Mouse (Mus musculus) testis, adult 2 months (tissue): ENCODE results near the gene Iglon5. TPM values are rescaled to one million over a fixed set of nuclear protein-coding genes. Genes with fewer than 3 reads are reported as not detected.

Experiments used
- H3K27ac ChIP-seq: fragments of 200-500 bp; 2 replicates; pipeline ENCODE4 v1.5.1; 2012; ENCODE audit warnings: low read depth, low read length; ENCODE audit not compliant: control insufficient read depth, insufficient read depth
- H3K27me3 ChIP-seq: fragments of 200-500 bp; 2 replicates; pipeline ENCODE4 v1.6.1; 2012; ENCODE audit warnings: mild to moderate bottlenecking, low read length, moderate library complexity; ENCODE audit not compliant: control insufficient read depth, insufficient read depth
- H3K36me3 ChIP-seq: fragments of 200-500 bp; 2 replicates; pipeline ENCODE4 v1.6.1; 2012; ENCODE audit warnings: mild to moderate bottlenecking, low read length; ENCODE audit not compliant: control insufficient read depth, insufficient read depth
- H3K4me1 ChIP-seq: fragments of 200-500 bp; 2 replicates; pipeline ENCODE4 v1.6.1; 2012; ENCODE audit warnings: low read length; ENCODE audit not compliant: control insufficient read depth, insufficient read depth
- H3K4me3 ChIP-seq: fragments of 200-500 bp; 2 replicates; pipeline ENCODE4 v1.5.1; 2012; ENCODE audit warnings: low read depth, mild to moderate bottlenecking, low read length, moderate library complexity, mixed read lengths; ENCODE audit not compliant: control insufficient read depth
- CTCF ChIP-seq: fragments of 200-500 bp; IDR thresholded peaks from 2 replicates; pipeline ENCODE4 v1.5.1; 2012; ENCODE audit warnings: low read depth, mild to moderate bottlenecking, inconsistent platforms, low read length, moderate library complexity; ENCODE audit not compliant: control insufficient read depth, insufficient read depth, insufficient replicate concordance
- POLR2A ChIP-seq: fragments of 200-500 bp; IDR thresholded peaks from 2 replicates; pipeline ENCODE4 v1.6.1; 2012; ENCODE audit warnings: low read depth, mild to moderate bottlenecking, inconsistent platforms, low read length, moderate library complexity; ENCODE audit not compliant: control insufficient read depth
- polyA plus RNA-seq: library from polyadenylated mRNA; depleted of rRNA; stranded (reverse); fragments of >200 nt; gene quantifications from 2 replicates; pipeline ENCODE4 v1.2.3, GENCODE M21; 2012

The Iglon5 gene
- polyA plus RNA-seq, 1 experiment: 7.4 TPM

DNA sequence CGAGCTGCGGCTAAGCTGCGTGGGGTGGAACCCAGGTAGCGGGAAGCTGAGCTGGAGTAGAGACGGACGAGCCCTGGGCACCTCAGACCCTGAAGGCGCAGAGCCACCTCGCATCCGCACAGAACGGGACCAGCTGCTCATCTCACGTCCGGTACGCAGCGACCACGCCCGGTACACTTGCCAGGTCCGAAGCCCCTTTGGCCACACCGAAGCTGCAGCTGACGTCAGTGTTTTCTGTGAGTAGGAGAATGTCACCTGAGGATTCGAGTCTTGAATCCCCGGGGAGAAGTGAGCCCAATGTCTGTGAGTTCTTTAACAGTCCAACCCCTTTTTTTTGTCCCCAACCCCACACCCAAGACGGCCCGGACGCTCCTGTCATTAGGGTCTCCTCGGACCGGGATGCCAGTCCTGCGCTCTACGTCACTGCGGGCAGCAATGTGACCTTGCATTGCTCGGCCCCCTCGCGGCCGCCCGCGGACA is 25.0 kb downstream of the Iglon5 start:
- TF ChIP-seq CTCF (no peak), POLR2A (no peak)
- Histone ChIP-seq H3K27ac (no peak overlapping the region), H3K4me3 (peak overlapping the region; percentile 81), H3K27me3 (no peaks in the 10 kb centered on the region), H3K4me1 (peaks cover 16% of the 10 kb centered on the region), H3K36me3 (no peaks in the 10 kb centered on the region)

DNA sequence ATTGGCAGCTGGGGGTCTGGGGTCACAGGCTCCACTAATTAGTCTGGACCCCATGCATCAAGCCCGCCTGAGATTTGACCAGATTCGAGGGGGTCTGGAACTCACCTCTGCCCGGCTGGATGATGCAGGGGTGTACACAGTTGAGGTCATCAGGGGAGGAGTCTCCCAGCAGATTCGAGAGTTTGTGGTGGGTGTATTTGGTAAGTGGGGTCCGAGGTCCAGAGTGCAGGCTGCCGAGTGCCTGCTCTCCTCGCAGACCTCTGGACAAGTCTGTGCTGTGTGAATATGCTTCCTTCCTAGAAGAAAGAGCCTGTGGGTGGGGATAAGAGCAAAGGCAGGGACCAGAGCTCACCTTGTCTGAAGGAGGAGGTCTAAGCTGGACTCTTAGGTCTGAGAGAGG is 25.9 kb downstream of the Iglon5 start:
- Histone ChIP-seq H3K4me1 (peaks cover 16% of the 10 kb centered on the region), H3K27me3 (no peaks in the 10 kb centered on the region), H3K27ac (no peak overlapping the region), H3K36me3 (no peaks in the 10 kb centered on the region), H3K4me3 (no peak overlapping the region)
- no peak for TF ChIP-seq CTCF
- TF ChIP-seq POLR2A: no peak

DNA sequence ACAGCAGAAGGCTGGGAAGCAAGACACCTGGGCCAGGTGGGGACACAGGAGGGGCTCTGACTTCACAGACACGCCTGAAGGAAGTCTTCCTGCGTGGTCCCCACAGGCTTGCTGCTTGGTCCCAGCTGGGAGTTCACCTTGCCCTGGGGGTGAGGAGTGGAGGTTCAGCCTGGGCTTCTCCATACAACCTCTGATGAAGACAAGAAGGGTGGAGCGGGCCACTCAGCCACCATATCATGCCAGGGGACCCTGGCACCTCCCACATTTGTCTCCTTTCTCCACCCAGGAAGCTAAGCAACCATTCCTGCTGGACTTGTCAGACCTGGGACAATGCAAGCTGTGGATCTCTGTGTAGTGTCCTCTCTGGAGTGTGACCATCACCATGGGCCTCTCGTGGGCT is 27.0 kb downstream of the Iglon5 start, which contains the start of gene Vsig10l:
Gene Vsig10l (plus strand): TSS at position 301 of the 400 bp plus-strand sequence.
- Histone ChIP-seq H3K27me3 (no peaks in the 10 kb centered on the region), H3K4me3 (no peak within 1 kb of the TSS), H3K27ac (no peak within 1 kb of the TSS), H3K36me3 (no peaks in the 10 kb centered on the region), H3K4me1 (peaks cover 16% of the 10 kb centered on the region)
- TF ChIP-seq POLR2A: no peak
- TF ChIP-seq CTCF: no peak

DNA sequence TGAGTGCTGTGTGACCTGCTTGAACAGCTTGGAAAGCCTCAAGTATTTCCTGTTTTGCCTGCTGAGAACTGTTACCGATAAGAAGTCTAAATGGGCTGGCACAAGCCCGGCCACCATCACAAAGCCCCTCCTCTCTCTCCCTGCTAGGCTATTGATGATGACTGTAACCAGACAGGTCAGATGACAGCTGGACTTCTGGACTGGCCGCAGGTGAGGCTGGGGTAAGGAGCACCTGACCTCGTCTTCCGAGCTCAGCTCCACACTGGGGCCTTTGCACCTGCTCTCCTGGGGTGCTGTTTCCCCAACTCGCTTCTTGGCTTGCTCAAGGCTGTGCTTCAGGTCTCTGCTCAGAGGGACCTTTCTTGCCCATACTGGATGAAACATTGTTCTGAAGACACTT is 35.5 kb downstream of the Iglon5 start:
- Histone ChIP-seq H3K4me1 (no peaks in the 10 kb centered on the region), H3K27me3 (no peaks in the 10 kb centered on the region), H3K27ac (no peak overlapping the region), H3K4me3 (no peak overlapping the region), H3K36me3 (no peaks in the 10 kb centered on the region)
- TF ChIP-seq POLR2A (no peak), CTCF (no peak)

DNA sequence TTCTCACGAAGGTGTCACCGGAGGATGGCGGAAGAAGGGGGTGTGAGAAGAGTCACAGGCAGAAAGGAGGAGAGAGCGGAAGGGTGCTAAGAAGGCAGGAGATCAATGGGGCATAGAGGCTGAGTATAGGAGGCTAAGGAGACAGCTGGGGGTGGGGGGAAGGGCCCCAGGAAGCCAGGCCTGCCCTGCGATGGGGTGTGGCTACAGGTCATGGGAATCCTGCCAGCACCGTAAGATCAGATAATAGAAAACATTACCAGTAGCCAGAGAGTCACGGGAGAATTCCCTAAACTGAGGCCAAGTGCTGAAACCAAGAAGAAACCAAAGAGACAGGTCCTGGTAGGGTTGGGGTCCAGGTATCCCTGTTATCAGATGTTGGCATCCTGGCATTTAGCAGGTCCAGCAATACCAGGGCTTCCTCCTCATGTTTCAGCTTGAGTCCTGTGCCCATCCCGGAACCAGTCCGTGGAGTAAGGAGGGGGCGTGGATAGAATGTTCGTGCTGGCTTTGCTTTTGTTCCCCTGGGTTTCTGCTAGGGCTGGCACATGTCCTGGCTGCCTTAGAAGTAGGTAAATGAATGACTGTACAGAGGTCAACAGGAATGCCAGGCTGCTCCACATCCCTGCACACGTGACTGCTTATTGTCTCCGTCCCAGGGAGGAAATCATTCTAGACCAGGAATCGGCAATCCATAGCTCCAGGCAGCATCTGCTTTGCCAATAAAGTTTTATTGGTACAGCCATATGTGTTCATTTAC is 36.1 kb downstream of the Iglon5 start:
- no peak overlapping the region for H3K27ac ChIP-seq
- H3K36me3 ChIP-seq: no peaks in the 10 kb centered on the region
- TF ChIP-seq CTCF (no peak), POLR2A (no peak)
- H3K27me3 ChIP-seq: no peaks in the 10 kb centered on the region
- H3K4me3 ChIP-seq: no peak overlapping the region
- H3K4me1 ChIP-seq: no peaks in the 10 kb centered on the region

DNA sequence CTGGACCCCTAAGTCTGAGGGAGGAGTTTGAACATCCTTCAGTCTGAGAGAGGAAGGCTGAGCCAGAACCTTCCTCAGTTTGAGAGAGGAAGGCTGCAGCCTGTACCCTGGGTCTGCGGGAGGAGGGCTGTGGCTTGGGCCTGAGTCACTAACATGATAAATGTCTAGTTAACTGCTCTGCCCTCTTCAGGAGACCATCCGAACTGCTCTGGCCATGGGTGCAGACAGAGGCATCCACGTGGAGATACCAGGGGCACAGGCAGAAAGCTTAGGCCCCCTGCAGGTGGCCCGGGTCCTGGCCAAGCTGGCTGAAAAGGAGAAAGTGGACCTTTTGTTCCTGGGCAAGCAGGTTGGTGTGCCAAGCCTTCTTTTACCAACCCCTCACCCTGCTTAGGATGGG is 37.3 kb downstream of the Iglon5 start:
- H3K36me3 ChIP-seq: no peaks in the 10 kb centered on the region

DNA sequence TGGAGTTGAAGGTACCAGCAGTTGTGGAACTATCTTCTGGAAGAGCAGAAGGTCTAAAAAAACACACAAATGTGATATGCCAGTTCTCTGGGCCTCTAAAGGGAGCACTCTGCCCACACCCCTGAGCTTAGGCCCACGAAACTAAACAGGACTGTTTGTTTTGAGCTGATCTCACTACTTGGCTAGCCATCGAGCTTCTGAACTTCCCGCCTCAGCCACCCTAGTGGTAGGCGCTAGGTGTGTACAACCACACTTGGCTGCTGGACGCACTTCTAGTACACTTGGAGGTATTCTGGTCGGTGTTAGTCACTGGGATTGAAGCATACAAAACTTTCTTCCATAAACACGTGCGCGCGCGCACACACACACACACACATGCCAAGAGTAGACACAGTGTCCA is 38.1 kb downstream of the Iglon5 start:
- Histone ChIP-seq H3K27me3 (no peaks in the 10 kb centered on the region), H3K36me3 (no peaks in the 10 kb centered on the region), H3K27ac (no peak overlapping the region), H3K4me1 (no peaks in the 10 kb centered on the region), H3K4me3 (no peak overlapping the region)
- no peak for TF ChIP-seq CTCF

More for the DNA sequence above, 37.3 kb downstream of the Iglon5 start:
- H3K4me3 ChIP-seq: no peak overlapping the region
- H3K4me1 ChIP-seq: no peaks in the 10 kb centered on the region
- TF ChIP-seq CTCF (no peak), POLR2A (no peak)
- no peak overlapping the region for H3K27ac ChIP-seq
- H3K27me3 ChIP-seq: no peaks in the 10 kb centered on the region

DNA sequence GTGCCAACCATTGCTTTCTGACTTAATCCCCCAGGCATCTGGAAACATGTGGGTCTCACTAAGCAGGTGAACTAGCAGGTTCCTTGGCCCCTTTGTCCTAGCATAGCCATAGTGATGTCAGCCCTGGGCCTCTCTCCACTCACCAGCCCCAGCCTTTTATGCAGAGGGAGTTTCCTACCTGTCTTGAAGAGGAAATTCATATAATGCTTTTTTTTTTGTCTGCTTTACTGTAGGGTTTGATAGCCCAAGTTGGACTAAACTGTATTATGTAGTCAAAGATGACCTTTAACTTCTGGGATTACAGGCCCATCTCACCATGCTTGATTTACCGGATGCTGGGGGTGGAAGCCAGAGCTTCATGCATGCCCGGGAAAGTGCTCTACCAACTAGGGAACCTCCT is 40.1 kb downstream of the Iglon5 start:
- H3K27me3 ChIP-seq: no peaks in the 10 kb centered on the region
- no peaks in the 10 kb centered on the region for H3K36me3 ChIP-seq
- peaks cover 2% of the 10 kb centered on the region; the same call in 1 of the 2 replicates for H3K4me1 ChIP-seq
- no peak overlapping the region for H3K27ac ChIP-seq
- no peak for TF ChIP-seq CTCF
- TF ChIP-seq POLR2A: no peak
- H3K4me3 ChIP-seq: no peak overlapping the region
